7 mouse cellular contexts compared by ENCODE assay signal in the genomic region with DNA sequence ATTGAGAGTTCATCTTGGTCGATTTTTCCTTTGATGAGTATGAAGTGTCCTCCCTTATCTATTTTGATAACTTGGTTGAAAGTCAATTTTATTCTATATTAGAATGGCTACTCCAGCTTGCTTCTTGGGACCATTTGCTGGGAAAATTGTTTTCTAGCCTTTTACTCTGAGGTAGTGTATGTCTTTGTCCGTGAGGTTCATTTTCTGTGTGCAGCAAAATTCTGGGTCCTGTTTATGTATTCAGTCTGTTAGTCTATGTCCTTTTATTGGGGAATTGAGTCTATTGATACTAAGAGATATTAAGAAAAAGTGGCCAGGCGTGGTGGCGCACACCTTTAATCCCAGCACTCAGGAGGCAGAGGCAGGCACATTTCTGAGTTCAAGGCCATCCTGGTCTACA. TPM values are rescaled to one million over a fixed set of nuclear protein-coding genes. Genes with fewer than 3 reads are reported as not detected.
DNase-seq lines count a peak whose midpoint lies in the region; ATAC-seq and TF ChIP-seq lines count a peak whose summit lies in the region.
"Not testable (repeated sequence)": the region's sequence is repeated elsewhere in the genome, so short reads cannot be mapped to it uniquely, and the experiment has no call there.

No protein-coding gene starts in this region.

- not testable (repeated sequence) for H3K27ac ChIP-seq in forebrain, embryonic 14.5 days (ENCODE audit: low read depth, low read length); heart, postnatal 0 days (ENCODE audit: low read depth); intestine, postnatal 0 days (ENCODE audit: low read depth, low read length); limb, embryonic 15.5 days; lung, postnatal 0 days (ENCODE audit: low read length); neural tube, embryonic 12.5 days

- not testable (repeated sequence) for TF ChIP-seq EP300 in heart, postnatal 0 days (IDR thresholded peaks at IDR 0.05; ENCODE audit: low read depth); lung, postnatal 0 days (IDR thresholded peaks at IDR 0.05)

- H3K4me2 ChIP-seq in forebrain, embryonic 14.5 days (ENCODE audit: low read length), result peak overlapping the region; percentile 50
- peak overlapping the region; percentile 55 for H3K4me2 ChIP-seq in heart, postnatal 0 days (ENCODE audit: low read depth, low read length)
- H3K4me2 ChIP-seq in intestine, postnatal 0 days (replicated peaks; ENCODE audit: low read depth), result peak overlapping the region; percentile 62
- peak overlapping the region; percentile 42 for H3K4me2 ChIP-seq in limb, embryonic 15.5 days
- peak overlapping the region; percentile 38 for H3K4me2 ChIP-seq in lung, postnatal 0 days (replicated peaks; ENCODE audit: low read depth, low read length)
- H3K4me2 ChIP-seq in neural tube, embryonic 12.5 days (replicated peaks), result peak overlapping the region; percentile 56

- not testable (repeated sequence) for H3K9me3 ChIP-seq in forebrain, embryonic 14.5 days (replicated peaks; ENCODE audit: control insufficient read depth, low read length); heart, postnatal 0 days (replicated peaks; ENCODE audit: control insufficient read depth, low read length); intestine, postnatal 0 days (ENCODE audit: control insufficient read depth); limb, embryonic 15.5 days; lung, postnatal 0 days (ENCODE audit: low read length); neural tube, embryonic 12.5 days

- DNase-seq in embryo, embryonic 11 days, result peak; percentile 0
- DNase-seq in forebrain, embryonic 14.5 days (ENCODE audit: low spot score), result peak; percentile 1
- DNase-seq in heart, postnatal 0 days (ENCODE audit: low spot score); lung, postnatal 0 days (ENCODE audit: low spot score): not testable (repeated sequence)

- not testable (repeated sequence) for TF ChIP-seq CTCF in heart, postnatal 0 days (IDR thresholded peaks at IDR 0.05; ENCODE audit: low read depth); intestine, postnatal 0 days (IDR thresholded peaks at IDR 0.05; ENCODE audit: low read depth); lung, postnatal 0 days (IDR thresholded peaks at IDR 0.05)

- H3K4me3 ChIP-seq in forebrain, embryonic 14.5 days (ENCODE audit: low read depth, low read length), result peak overlapping the region; percentile 22
- H3K4me3 ChIP-seq in heart, postnatal 0 days (ENCODE audit: low read depth, low read length), result peak overlapping the region; percentile 36
- H3K4me3 ChIP-seq in intestine, postnatal 0 days (ENCODE audit: low read depth, low read length), result peak overlapping the region; percentile 27
- H3K4me3 ChIP-seq in limb, embryonic 15.5 days, result peak overlapping the region; percentile 28
- not testable (repeated sequence) for H3K4me3 ChIP-seq in lung, postnatal 0 days (ENCODE audit: low read depth, low read length)
- H3K4me3 ChIP-seq in neural tube, embryonic 12.5 days, result peak overlapping the region; percentile 22; the same call in 1 of the 2 replicates

- not testable (repeated sequence) for H3K27me3 ChIP-seq in forebrain, embryonic 14.5 days (replicated peaks; ENCODE audit: control insufficient read depth, insufficient read depth, low read length); heart, postnatal 0 days (ENCODE audit: control insufficient read depth, insufficient read depth, low read length); intestine, postnatal 0 days (replicated peaks; ENCODE audit: control insufficient read depth, insufficient read depth, low read length); limb, embryonic 15.5 days; lung, postnatal 0 days (replicated peaks; ENCODE audit: insufficient read depth, low read length); neural tube, embryonic 12.5 days (replicated peaks)

- not testable (repeated sequence) for H3K4me1 ChIP-seq in forebrain, embryonic 14.5 days (ENCODE audit: control insufficient read depth, insufficient read depth, low read length); heart, postnatal 0 days (ENCODE audit: control insufficient read depth, insufficient read depth); intestine, postnatal 0 days (replicated peaks; ENCODE audit: control insufficient read depth, insufficient read depth, low read length); limb, embryonic 15.5 days; lung, postnatal 0 days (ENCODE audit: insufficient read depth, low read depth, low read length); neural tube, embryonic 12.5 days

- not testable (repeated sequence) for H3K36me3 ChIP-seq in forebrain, embryonic 14.5 days (ENCODE audit: control insufficient read depth, insufficient read depth, low read length); heart, postnatal 0 days (replicated peaks; ENCODE audit: control insufficient read depth, insufficient read depth, low read length); intestine, postnatal 0 days (ENCODE audit: control insufficient read depth, insufficient read depth); limb, embryonic 15.5 days; lung, postnatal 0 days (ENCODE audit: insufficient read depth, low read length); neural tube, embryonic 12.5 days

- peak overlapping the region; percentile 32; the same call in 1 of the 2 replicates for H3K9ac ChIP-seq in forebrain, embryonic 14.5 days (ENCODE audit: low read length)
- H3K9ac ChIP-seq in heart, postnatal 0 days (replicated peaks; ENCODE audit: low read depth, low read length); intestine, postnatal 0 days (ENCODE audit: low read depth, low read length); limb, embryonic 15.5 days; lung, postnatal 0 days (replicated peaks; ENCODE audit: low read depth); neural tube, embryonic 12.5 days: not testable (repeated sequence)

- not testable (repeated sequence) for ATAC-seq in forebrain, embryonic 14.5 days; heart, postnatal 0 days (ENCODE audit: insufficient read depth, low read depth); intestine, postnatal 0 days; limb, embryonic 15.5 days (ENCODE audit: insufficient number of reproducible peaks, low FRiP score, low TSS enrichment, low read depth); lung, postnatal 0 days; neural tube, embryonic 12.5 days (ENCODE audit: low FRiP score, low read depth)

- 37% methylated on average over 4 of the region's 4 CpGs for WGBS in forebrain, embryonic 14.5 days
- WGBS in heart, postnatal 0 days, result 39% methylated on average over 4 of the region's 4 CpGs
- 51% methylated on average over 4 of the region's 4 CpGs for WGBS in intestine, postnatal 0 days
- 42% methylated on average over 4 of the region's 4 CpGs for WGBS in limb, embryonic 15.5 days
- WGBS in lung, postnatal 0 days, result 42% methylated on average over 4 of the region's 4 CpGs
- 37% methylated on average over 4 of the region's 4 CpGs for WGBS in neural tube, embryonic 12.5 days

RNA-seq across cellular contexts. Expression of gene Riok2, which starts 27.8 kb away (rescaled TPM):
- polyA plus RNA-seq in forebrain, embryonic 14.5 days (2014; fragmentation: Nextera tagmentation; extraction: Ambion mirVana), result 30.7 and 33.8 TPM in 2 replicates
- total RNA-seq in heart, postnatal 0 days (2014; rRNA removed; ENCODE audit: low replicate concordance), result 27.7 and 34.1 TPM in 2 replicates
- polyA plus RNA-seq in heart, postnatal 0 days (2015; fragmentation: Nextera tagmentation; extraction: Ambion mirVana), result 21.2 and 21.4 TPM in 2 replicates
- 13.6 and 14.5 TPM in 2 replicates for polyA plus RNA-seq in intestine, postnatal 0 days (2015; fragmentation: Nextera tagmentation; extraction: Ambion mirVana)
- 24.5 and 25.4 TPM in 2 replicates for polyA plus RNA-seq in limb, embryonic 15.5 days (2015; fragmentation: Nextera tagmentation; extraction: Ambion mirVana)
- polyA plus RNA-seq in lung, postnatal 0 days (2015; fragmentation: Nextera tagmentation; extraction: Ambion mirVana), result 11.2 and 12.4 TPM in 2 replicates
- 27.5 and 27.9 TPM in 2 replicates for polyA plus RNA-seq in neural tube, embryonic 12.5 days (2016; fragmentation: Nextera tagmentation; extraction: Ambion mirVana)

RNA-seq across cellular contexts. Expression of gene Lix1, which starts 56.2 kb away (rescaled TPM):
- 25.0 and 26.9 TPM in 2 replicates for polyA plus RNA-seq in forebrain, embryonic 14.5 days (2014; fragmentation: Nextera tagmentation; extraction: Ambion mirVana)
- total RNA-seq in heart, postnatal 0 days (2014; rRNA removed; ENCODE audit: low replicate concordance), result 2.1 and 2.5 TPM in 2 replicates
- 6.9 and 8.3 TPM in 2 replicates for polyA plus RNA-seq in heart, postnatal 0 days (2015; fragmentation: Nextera tagmentation; extraction: Ambion mirVana)
- 3.7 and 4.4 TPM in 2 replicates for polyA plus RNA-seq in intestine, postnatal 0 days (2015; fragmentation: Nextera tagmentation; extraction: Ambion mirVana)
- polyA plus RNA-seq in limb, embryonic 15.5 days (2015; fragmentation: Nextera tagmentation; extraction: Ambion mirVana), result 13.9 and 14.1 TPM in 2 replicates
- 1.2 and 1.6 TPM in 2 replicates for polyA plus RNA-seq in lung, postnatal 0 days (2015; fragmentation: Nextera tagmentation; extraction: Ambion mirVana)
- 20.3 and 26.8 TPM in 2 replicates for polyA plus RNA-seq in neural tube, embryonic 12.5 days (2016; fragmentation: Nextera tagmentation; extraction: Ambion mirVana)
